Mouse (Mus musculus) neural tube, embryonic 13.5 days (tissue): ENCODE results near the gene Man1b1. TPM values are rescaled to one million over a fixed set of nuclear protein-coding genes. Genes with fewer than 3 reads are reported as not detected.

Experiments
- ATAC-seq: fragments of 200-750 bp; cut with Nextera tagmentation; 2 replicates; pipeline ENCODE4 v1.8.0; 2017; ENCODE audit warnings: low read depth, mild to moderate bottlenecking, moderate TSS enrichment, moderate library complexity
- H3K27ac ChIP-seq: fragments of 300-500 bp; sonication (generic); replicated peaks from 2 replicates; pipeline ENCODE4 v1.5.1; 2015; ENCODE audit warnings: moderate library complexity, mild to moderate bottlenecking, inconsistent platforms
- H3K27me3 ChIP-seq: fragments of 300-500 bp; sonication (generic); 2 replicates; pipeline ENCODE4 v1.6.1; 2015; ENCODE audit warnings: mild to moderate bottlenecking, inconsistent platforms
- H3K36me3 ChIP-seq: fragments of 300-500 bp; sonication (generic); 2 replicates; pipeline ENCODE4 v1.6.1; 2015; ENCODE audit warnings: mild to moderate bottlenecking, inconsistent platforms
- H3K4me1 ChIP-seq: fragments of 300-500 bp; sonication (generic); replicated peaks from 2 replicates; pipeline ENCODE4 v1.6.1; 2015; ENCODE audit warnings: inconsistent platforms
- H3K4me2 ChIP-seq: fragments of 300-500 bp; sonication (generic); 2 replicates; pipeline ENCODE4 v1.6.1; 2015; ENCODE audit warnings: inconsistent platforms, mild to moderate bottlenecking, moderate library complexity
- H3K4me3 ChIP-seq: fragments of 300-500 bp; sonication (generic); 2 replicates; pipeline ENCODE4 v1.5.1; 2015; ENCODE audit warnings: mild to moderate bottlenecking, inconsistent platforms
- H3K9ac ChIP-seq: fragments of 300-500 bp; sonication (generic); 2 replicates; pipeline ENCODE4 v1.6.1; 2015; ENCODE audit warnings: moderate library complexity, mild to moderate bottlenecking, inconsistent platforms
- H3K9me3 ChIP-seq: fragments of 300-500 bp; sonication (generic); 2 replicates; pipeline ENCODE4 v1.6.1; 2016; ENCODE audit warnings: inconsistent platforms
- WGBS: fragments of 180-500 bp; shearing (Covaris S2); methylation state at CpG from one replicate; pipeline ENCODE4 v1.1.7; 2015; 5-methylcytosine and 5-hydroxymethylcytosine counted together
- polyA plus RNA-seq: library from polyadenylated mRNA; unstranded; fragments of >200 nt; fragmentation: Nextera tagmentation; extraction: Ambion mirVana; gene quantifications from 2 replicates; pipeline ENCODE4 v1.2.1, GENCODE M21; 2015

The Man1b1 gene
- polyA plus RNA-seq, 1 experiment from 2014 or later = 55.4 TPM

GRCm38 (mm10) chr2:25292054-25292544 lies 40.0 kb upstream of the Man1b1 start:
- ATAC-seq = no peak
- 6% methylated on average over 43 of the region's 43 CpGs for WGBS
- H3K4me2 ChIP-seq = peak overlapping the region; percentile 49

GRCm38 (mm10) chr2:25292856-25293255 lies 39.3 kb upstream of the Man1b1 start:
- 0% methylated on average over 1 of the region's 1 CpGs for WGBS
- H3K27me3 ChIP-seq = peaks cover 100% of the 10 kb centered on the region
- no peak overlapping the region for H3K9ac ChIP-seq
- H3K4me2 ChIP-seq = peak overlapping the region; percentile 49; the same call in 1 of the 2 replicates
- peaks cover 33% of the 10 kb centered on the region for H3K4me1 ChIP-seq
- peaks cover 31% of the 10 kb centered on the region for H3K36me3 ChIP-seq
- no peak overlapping the region for H3K27ac ChIP-seq
- no peaks in the 10 kb centered on the region for H3K9me3 ChIP-seq
- H3K4me3 ChIP-seq = peak overlapping the region; percentile 27; the same call in 1 of the 2 replicates
- ATAC-seq = no peak

More at GRCm38 (mm10) chr2:25292054-25292544, 40.0 kb upstream of the Man1b1 start:
- Histone ChIP-seq H3K27me3 (peaks cover 95% of the 10 kb centered on the region), H3K4me1 (peaks cover 37% of the 10 kb centered on the region), H3K9me3 (no peaks in the 10 kb centered on the region), H3K27ac (no peak overlapping the region), H3K4me3 (peak overlapping the region; percentile 27), H3K36me3 (peaks cover 24% of the 10 kb centered on the region), H3K9ac (peak overlapping the region; percentile 60)

DNA sequence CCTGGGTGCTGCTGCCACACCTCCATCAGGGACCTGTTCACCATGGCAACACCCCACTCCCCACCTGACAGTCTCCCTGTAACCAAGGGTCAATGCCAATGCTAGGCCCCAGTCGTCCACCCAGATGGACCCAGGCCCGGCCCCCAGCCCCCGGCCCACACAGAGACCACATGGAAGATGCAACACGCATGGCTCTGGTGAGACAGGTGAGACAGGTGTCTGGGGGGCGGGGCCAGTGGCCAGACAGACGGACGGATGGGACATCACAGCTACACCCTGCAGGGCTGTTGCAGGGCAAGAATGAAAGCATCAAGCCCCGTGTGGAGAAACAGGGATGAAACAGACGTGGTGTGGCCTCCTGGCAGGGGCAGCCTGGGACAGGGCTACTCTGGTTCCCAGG lies 38.4 kb upstream of the Man1b1 start:
- H3K4me3 ChIP-seq = no peak overlapping the region
- no peak overlapping the region for H3K9ac ChIP-seq
- H3K27ac ChIP-seq = no peak overlapping the region
- 76% methylated on average over 9 of the region's 9 CpGs for WGBS
- peaks cover 33% of the 10 kb centered on the region for H3K4me1 ChIP-seq
- no peaks in the 10 kb centered on the region for H3K9me3 ChIP-seq
- H3K36me3 ChIP-seq = peaks cover 33% of the 10 kb centered on the region
- H3K4me2 ChIP-seq = no peak overlapping the region
- ATAC-seq = no peak
- H3K27me3 ChIP-seq = peaks cover 100% of the 10 kb centered on the region

DNA sequence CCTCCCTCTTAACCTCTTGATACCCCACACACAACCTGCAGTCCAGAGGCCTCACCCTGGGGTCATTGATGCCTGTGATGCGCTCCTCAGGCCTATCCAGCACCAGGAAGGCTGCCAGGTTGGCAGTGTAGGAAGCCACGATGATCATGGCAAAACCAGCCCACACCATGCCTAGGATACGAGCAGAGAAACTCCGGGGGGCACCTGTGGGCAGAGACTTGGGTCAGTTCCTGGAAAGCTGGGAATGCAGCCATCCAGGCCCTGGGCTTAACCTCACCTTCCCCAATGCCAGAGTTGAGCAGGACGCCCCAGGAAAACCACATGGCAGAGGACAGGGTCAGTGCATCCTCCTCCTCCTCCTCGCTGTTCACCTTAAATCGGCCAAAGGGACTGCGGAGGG lies 35.0 kb upstream of the Man1b1 start:
- ATAC-seq = no peak

DNA sequence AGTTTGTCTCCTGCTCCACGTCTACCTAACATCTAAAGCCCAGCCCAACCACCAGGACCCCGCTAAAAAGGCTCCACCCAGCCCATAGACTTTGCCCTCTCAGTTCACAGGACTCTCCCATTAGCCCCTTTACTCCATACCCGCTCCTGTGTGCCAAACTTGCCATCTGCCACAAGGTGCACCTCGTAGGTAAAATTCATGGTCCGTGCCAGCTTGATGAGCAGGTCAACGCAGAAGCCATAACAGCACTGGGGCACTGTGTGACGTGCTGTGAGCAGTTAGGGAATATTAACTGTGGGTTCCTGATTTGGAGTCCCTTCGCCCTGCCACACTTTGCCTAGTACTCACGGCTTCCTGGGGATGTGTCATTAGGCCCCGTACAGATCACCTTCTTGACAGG lies 34.1 kb upstream of the Man1b1 start:
- WGBS = 83% methylated on average over 10 of the region's 10 CpGs
- no peak for ATAC-seq
- Histone ChIP-seq H3K27ac (no peak overlapping the region), H3K4me2 (no peak overlapping the region), H3K36me3 (peaks cover 47% of the 10 kb centered on the region), H3K4me1 (no peaks in the 10 kb centered on the region), H3K27me3 (peaks cover 70% of the 10 kb centered on the region), H3K9me3 (no peaks in the 10 kb centered on the region), H3K9ac (no peak overlapping the region), H3K4me3 (no peak overlapping the region)

More for the DNA sequence above, 35.0 kb upstream of the Man1b1 start:
- H3K4me1 ChIP-seq = peaks cover 6% of the 10 kb centered on the region
- 80% methylated on average over 8 of the region's 8 CpGs for WGBS
- H3K4me2 ChIP-seq = no peak overlapping the region
- H3K36me3 ChIP-seq = peaks cover 41% of the 10 kb centered on the region
- H3K9ac ChIP-seq = no peak overlapping the region
- H3K27ac ChIP-seq = no peak overlapping the region
- peaks cover 73% of the 10 kb centered on the region for H3K27me3 ChIP-seq
- H3K4me3 ChIP-seq = no peak overlapping the region
- no peaks in the 10 kb centered on the region for H3K9me3 ChIP-seq

DNA sequence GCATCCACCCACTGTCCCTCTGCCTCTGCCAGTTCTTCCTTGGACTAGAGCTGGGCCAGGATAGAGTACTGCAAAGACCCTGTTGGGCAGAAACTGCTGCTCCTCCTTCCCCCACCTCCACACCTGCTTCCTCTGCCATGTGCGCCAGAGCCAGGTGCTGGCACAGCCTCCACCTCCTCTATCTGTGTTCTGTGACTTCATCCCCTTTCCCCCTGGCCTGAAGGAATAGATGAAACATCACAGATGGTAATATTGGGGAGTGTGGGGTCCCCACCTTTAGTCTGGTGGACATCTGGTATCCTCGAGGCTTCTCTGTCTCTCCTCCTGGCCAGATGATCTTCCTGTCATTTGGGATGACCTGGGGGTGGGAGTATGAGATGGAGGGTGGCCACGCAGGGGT lies 28.7 kb upstream of the Man1b1 start:
- H3K27ac ChIP-seq = no peak overlapping the region
- no peaks in the 10 kb centered on the region for H3K9me3 ChIP-seq
- H3K9ac ChIP-seq = no peak overlapping the region
- peaks cover 62% of the 10 kb centered on the region for H3K27me3 ChIP-seq
- peaks cover 31% of the 10 kb centered on the region for H3K36me3 ChIP-seq
- H3K4me1 ChIP-seq = peaks cover 17% of the 10 kb centered on the region
- no peak for ATAC-seq
- H3K4me3 ChIP-seq = no peak overlapping the region
- no peak overlapping the region for H3K4me2 ChIP-seq
- WGBS = 67% methylated on average over 3 of the region's 3 CpGs

DNA sequence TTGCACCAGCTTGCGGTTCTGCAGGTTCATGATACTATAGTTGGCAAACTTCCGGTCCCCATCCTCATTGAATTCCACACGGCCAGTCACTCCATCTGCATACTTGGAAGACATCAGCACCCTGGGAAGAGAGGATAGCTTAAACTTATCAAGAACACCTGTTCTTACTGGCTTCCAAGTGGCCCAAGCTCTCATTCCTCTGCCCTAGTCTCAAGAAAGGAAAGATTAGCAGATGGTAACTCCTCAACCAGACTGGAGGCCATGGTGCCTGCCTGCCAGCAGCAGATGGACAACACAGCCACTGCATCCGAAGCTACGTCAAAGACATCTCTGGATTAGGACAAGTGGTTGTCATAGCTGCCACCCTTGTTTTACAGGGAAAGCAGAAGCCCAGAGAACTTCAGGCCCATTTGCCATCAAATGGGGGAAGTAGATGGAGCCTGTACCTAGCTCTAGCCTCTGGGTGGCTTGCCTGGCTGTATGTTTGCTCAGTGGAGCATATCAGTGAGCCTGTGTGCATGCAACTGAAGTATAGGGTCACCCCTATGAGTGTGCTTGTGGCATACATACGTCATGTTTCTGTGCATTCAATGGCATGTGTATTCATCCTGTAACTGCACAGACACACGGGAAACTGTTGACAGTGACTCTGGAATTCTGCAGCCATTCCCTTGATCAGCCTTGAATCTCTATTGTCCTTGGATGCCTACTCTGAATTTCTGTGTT lies 28.0 kb upstream of the Man1b1 start:
- H3K4me3 ChIP-seq = peak overlapping the region; percentile 45; the same call in 1 of the 2 replicates
- peaks cover 37% of the 10 kb centered on the region for H3K36me3 ChIP-seq
- H3K9me3 ChIP-seq = no peaks in the 10 kb centered on the region
- 76% methylated on average over 7 of the region's 7 CpGs for WGBS
- peak overlapping the region; percentile 74 for H3K4me2 ChIP-seq
- ATAC-seq = no peak
- peak overlapping the region; percentile 66; the same call in 1 of the 2 replicates for H3K9ac ChIP-seq
- peaks cover 66% of the 10 kb centered on the region for H3K27me3 ChIP-seq
- H3K4me1 ChIP-seq = peaks cover 17% of the 10 kb centered on the region
- no peak overlapping the region for H3K27ac ChIP-seq

DNA sequence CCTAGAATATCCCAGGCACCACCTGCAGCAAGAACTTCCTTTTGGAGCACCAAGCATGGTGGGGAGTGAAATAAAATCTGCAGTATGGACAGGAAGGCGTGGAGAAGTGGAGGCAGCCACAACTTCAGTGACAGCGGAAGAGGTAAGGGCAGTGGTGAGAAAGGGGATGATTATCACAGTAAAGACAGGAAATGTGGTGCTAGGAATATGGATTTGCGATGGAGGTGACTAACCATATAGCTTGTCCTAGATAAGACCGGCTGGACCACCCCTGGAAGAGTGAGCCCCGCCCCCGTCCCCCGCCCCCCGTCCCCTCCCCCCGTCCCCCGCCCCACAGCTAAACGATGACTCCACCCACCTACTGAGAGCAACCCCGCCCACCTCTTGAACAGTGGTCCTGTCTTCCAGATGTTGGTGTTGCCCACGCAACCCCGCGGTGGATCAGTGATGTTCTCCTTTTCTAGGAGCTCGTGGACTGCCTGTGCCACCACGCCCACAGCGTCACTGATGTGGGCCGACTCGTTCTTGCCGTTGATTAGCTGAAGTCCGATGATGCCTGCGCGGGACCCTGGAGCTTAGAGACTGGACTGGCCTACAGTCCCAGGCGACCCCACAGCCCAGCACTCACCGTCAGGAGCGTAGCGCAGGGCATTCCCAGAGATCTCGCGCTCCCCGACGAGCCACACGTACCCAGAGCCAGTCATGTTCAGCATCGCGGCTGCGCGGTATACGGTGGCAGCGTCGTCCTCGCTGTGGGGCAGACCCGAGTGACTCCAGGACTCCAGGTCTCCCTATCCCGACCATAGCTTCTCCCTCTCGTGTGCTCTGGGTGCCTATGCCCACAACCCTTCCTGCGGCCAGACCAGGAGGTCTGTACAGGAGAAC lies 27.2 kb upstream of the Man1b1 start:
- peak overlapping the region; percentile 74 for H3K4me2 ChIP-seq
- peak; percentile 82 for ATAC-seq
- H3K4me3 ChIP-seq = peak overlapping the region; percentile 45
- peaks cover 17% of the 10 kb centered on the region for H3K4me1 ChIP-seq
- H3K27me3 ChIP-seq = peaks cover 74% of the 10 kb centered on the region
- WGBS = 3% methylated on average over 45 of the region's 45 CpGs
- no peaks in the 10 kb centered on the region for H3K9me3 ChIP-seq
- peak overlapping the region; percentile 66 for H3K9ac ChIP-seq
- peaks cover 41% of the 10 kb centered on the region for H3K36me3 ChIP-seq
- no peak overlapping the region; the same call in 1 of the 2 replicates for H3K27ac ChIP-seq

GRCm38 (mm10) chr2:25305587-25306359 lies 26.4 kb upstream of the Man1b1 start:
- peaks cover 83% of the 10 kb centered on the region for H3K27me3 ChIP-seq
- peaks cover 47% of the 10 kb centered on the region for H3K36me3 ChIP-seq
- WGBS = 47% methylated on average over 14 of the region's 14 CpGs

GRCm38 (mm10) chr2:25310180-25310579 lies 22.0 kb upstream of the Man1b1 start:
- WGBS = 54% methylated on average over 10 of the region's 10 CpGs
- Histone ChIP-seq H3K36me3 (peaks cover 48% of the 10 kb centered on the region), H3K27ac (no peak overlapping the region), H3K9me3 (no peaks in the 10 kb centered on the region), H3K4me3 (no peak overlapping the region), H3K9ac (no peak overlapping the region), H3K4me2 (no peak overlapping the region), H3K27me3 (peaks cover 99% of the 10 kb centered on the region), H3K4me1 (peaks cover 7% of the 10 kb centered on the region)
- ATAC-seq = no peak

More at GRCm38 (mm10) chr2:25305587-25306359, 26.4 kb upstream of the Man1b1 start:
- H3K4me2 ChIP-seq = peak overlapping the region; percentile 74
- H3K4me1 ChIP-seq = peaks cover 17% of the 10 kb centered on the region
- H3K9me3 ChIP-seq = no peaks in the 10 kb centered on the region
- peak overlapping the region; percentile 66; the same call in 1 of the 2 replicates for H3K9ac ChIP-seq
- H3K4me3 ChIP-seq = peak overlapping the region; percentile 45
- no peak overlapping the region; the same call in 1 of the 2 replicates for H3K27ac ChIP-seq
- 0 out of 2 replicates have a peak, but pooled peaks have one; percentile 17 for ATAC-seq

GRCm38 (mm10) chr2:25310969-25311368 lies 21.2 kb upstream of the Man1b1 start:
- Histone ChIP-seq H3K9ac (no peak overlapping the region), H3K4me3 (no peak overlapping the region), H3K4me1 (no peaks in the 10 kb centered on the region), H3K36me3 (peaks cover 48% of the 10 kb centered on the region), H3K9me3 (no peaks in the 10 kb centered on the region), H3K27me3 (peaks cover 99% of the 10 kb centered on the region), H3K27ac (no peak overlapping the region), H3K4me2 (no peak overlapping the region)
- no peak for ATAC-seq
- 2% methylated on average over 22 of the region's 22 CpGs for WGBS
